Mouse (Mus musculus): ENCODE data around the gene Triml2. TPM values are rescaled to one million over a fixed set of nuclear protein-coding genes. Genes with fewer than 3 reads are reported as not detected.

Gene Triml2
- not detected in 2 replicates for polyA plus RNA-seq (2012; rRNA removed)

GRCm38 (mm10) chr8:43180054-43180690 lies at the start of gene Triml2:
TSS of gene Triml2 (plus strand) at chr8:43180541.

GRCm38 (mm10) chr8:43141386-43141785 lies 39.0 kb upstream of the Triml2 start, which contains the start of gene Triml1:
TSS of gene Triml1 (minus strand) at chr8:43141486.

Other genes starting within 250 kb of the Triml2 start
- not detected in 2 replicates for gene Triml1, start 39.1 kb upstream of the Triml2 start, polyA plus RNA-seq (2012; rRNA removed)
- gene Zfp42, start 126.4 kb downstream of the Triml2 start, polyA plus RNA-seq (2012; rRNA removed): not detected in 2 replicates

All from central nervous system, embryonic 18 days (tissue).